Mouse (Mus musculus): ENCODE data around the gene Lsp1.

The Lsp1 gene

DNA sequence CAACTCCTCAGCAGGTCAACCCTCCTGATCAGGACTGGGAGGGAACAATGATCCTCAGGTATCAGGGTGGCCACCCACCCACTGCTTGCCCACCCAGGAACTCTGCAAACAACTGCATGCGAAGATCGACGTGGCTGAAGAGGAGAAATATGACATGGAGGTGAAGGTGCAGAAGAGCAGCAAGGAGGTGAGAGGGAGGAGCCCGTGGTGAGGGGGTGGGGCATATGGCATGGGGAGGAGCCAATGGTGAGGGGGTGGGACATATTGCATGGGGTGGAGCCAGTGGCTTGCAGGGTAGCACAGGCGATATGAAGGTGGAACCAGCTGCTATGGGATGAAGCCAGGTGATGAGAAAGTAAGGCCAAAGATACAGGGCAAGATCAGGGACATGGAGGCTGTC is 17.1 kb upstream of the Lsp1 start:
- in situ Hi-C loops (cut with MboI, MseI): loop anchor here (5.0 kb wide), 2 partner anchors 54 to 144 kb away; partner anchors contain the start of gene Tnnt3 (in 1 of the 2)

DNA sequence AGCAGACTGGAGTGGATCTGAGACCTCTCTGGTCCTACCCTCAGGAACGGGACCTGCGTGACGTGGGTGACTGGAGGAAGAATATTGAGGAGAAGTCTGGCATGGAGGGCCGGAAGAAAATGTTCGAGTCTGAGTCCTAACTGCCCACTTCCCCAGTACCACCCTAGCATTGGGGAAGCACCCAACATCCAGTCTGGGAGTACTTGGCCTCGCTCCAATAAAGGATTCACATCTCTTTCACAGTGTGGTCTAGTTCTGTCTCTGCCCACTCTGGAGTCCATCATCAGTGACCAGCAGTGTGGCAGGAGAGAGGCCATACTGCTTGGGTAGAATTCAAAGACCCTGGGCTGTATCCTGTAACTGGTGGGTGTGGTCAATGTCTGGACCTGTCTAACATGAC is 16.4 kb upstream of the Lsp1 start:
- in situ Hi-C loops (cut with MboI, MseI): loop anchor here (5.0 kb wide), 2 partner anchors 53 to 143 kb away; partner anchors contain the start of gene Tnnt3 (in 1 of the 2)

DNA sequence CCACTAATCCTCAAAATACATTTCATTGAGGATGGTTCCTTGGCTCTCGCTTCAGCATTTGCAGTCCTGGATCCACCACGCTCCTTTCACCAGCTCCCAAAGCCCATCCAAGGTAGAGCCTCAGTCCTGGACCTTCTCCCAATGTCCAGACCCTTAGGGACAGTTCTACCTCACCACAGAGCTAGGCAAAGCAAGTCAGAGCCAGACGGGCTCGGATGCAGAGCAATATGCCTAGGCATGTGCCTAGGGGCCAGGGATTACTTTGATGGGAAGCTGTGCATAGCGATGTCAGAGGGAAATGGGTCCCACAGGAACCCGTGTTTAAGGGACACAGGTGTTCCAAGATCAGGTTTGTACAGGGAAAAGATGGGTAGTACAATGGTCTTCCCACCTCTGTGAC is 15.3 kb upstream of the Lsp1 start:
- in situ Hi-C loops (cut with MboI, MseI): no loop called here

DNA sequence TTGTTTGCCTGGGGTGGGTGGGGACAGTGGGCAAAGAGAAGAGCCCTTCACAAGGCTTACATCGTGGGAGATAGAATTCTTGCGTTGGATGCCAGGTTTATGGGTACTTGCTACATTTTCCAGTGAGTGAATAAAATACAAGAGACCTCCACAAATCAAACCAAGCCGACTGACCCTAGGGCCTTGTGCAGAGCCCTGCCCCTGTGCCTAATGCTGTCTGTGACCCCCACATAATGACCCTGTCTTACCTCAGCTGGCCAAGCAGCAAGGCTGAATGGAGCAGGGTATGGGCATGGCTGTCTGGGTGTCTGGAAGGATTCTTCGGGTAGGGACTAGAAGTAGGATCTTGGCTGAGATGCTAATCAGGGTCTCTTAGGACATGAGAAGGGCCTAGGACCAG is 14.3 kb upstream of the Lsp1 start:
- in situ Hi-C loops (cut with MboI, MseI): no loop called here

DNA sequence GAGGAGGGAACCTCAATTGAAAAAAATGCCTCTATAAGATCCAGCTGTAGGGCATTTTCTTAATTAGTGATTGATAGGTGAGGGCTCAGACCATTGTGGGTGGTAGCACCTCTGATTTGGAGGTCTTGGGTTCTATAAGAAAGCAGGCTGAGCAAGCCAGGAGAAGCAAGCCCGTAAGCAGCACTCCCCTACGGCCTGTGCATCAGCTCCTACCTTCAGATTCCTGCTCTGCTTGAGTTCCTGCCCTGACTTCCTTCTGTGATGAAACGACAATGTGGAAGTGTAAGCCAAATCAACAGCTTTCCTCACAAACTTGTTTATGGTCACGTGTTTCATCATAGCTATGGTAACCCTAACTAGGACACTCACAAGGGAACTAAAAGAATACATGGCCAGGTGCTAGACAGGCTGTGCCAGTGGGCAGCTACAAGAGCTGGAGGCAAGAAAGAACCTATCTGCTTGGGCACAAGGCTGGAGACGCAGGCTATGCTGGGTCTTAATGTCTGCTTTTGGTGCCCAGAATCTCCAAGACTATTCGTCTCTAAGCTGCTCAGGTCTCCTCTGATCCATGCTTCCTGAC is 11.5 kb upstream of the Lsp1 start:
- in situ Hi-C loops (cut with MboI, MseI): no loop called here

DNA sequence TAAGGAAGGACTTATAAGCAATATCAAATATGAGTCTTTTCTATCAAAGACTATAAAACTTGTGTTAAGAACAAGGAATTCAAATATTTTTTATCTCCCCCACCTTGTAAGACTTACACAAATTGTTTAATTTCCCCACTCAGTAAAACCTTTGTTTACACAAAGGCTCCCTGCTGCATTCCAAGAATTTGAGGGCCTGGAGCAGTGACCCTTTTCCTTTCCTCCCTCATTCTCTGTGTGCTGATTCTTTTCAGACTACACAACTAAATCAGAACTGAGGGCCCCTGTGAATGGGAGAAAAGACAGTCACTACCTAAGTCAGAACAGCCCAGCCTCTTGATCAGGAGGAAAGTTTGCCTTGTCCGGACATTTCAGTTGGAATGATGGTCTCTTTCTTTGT is 5.9 kb upstream of the Lsp1 start:
- in situ Hi-C loops (cut with MboI, MseI): loop anchor here in 1 of 2 experiments (25.0 kb wide), 1 partner anchor 1767 kb away; the partner anchor contains the start of genes Olfr45 and Olfr541

DNA sequence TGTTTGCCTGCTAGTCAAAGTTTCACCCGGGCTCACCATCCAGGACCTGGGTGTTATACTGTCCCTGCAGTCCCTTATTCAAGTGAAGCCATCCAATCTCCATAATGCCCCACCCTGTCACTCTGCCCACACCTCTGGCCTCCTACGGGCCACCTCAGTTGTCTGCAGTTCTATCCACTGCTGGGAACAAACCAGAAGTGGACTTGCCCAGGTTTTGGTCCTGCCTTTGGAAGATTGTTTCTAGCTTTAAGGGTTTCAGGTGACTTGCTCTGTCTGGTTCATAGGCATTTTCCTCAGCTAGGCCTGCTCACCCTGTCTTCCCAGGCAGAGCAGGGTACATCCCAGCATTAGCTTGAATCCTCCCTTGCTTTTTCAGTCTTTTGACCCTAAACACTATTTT is 5.4 kb upstream of the Lsp1 start:
- in situ Hi-C loops (cut with MboI, MseI): loop anchor here in 1 of 2 experiments (25.0 kb wide), 1 partner anchor 1768 kb away; the partner anchor contains the start of genes Olfr45 and Olfr541

DNA sequence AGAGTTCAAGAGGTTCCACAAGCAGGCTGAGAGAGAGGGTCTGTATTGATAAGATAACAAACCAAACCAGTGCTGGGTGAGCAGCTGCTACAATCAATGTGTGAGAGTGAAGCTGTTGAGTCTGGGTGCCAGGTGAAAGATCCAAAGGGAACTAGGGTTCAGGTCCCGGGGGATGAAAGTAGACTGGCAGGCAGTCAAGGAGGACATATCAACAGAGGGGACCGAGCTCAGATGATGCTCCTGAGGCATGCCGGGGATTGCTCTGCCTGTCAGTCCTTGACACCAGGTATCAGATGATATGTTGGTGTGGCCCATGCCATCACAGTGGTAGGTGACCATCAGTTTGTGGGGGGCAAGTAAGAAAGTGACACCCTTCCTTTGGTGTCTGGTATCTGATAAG is 3.8 kb upstream of the Lsp1 start:
- in situ Hi-C loops (cut with MboI, MseI): loop anchor here in 1 of 2 experiments (25.0 kb wide), 1 partner anchor 1770 kb away; the partner anchor contains the start of genes Olfr45 and Olfr541

DNA sequence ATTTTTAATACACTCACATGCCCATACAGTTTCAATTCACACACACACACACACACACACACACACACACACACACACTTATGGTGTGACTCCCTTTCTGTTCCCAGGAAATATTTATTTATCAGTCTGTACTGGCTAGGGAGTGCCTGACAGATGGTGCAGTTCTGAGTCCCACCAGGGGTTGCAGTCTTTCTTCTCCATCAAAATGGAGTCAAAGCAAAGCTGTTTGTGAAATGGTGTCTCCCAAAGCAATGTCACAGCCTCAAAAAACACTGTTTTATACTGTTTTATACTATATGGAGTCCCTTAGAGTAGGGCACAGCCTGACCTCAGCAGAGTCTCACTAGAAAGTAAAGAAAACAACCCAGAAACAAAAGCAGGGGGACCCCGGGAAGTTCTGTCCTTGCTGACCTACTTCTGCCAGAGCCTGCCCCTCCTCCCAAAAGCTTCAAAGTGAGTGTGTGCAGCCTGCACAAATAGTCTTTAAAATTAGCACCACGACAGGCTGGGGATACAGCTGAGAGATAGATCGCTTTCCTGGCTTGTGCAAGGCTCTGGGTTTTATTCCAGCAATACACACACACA is 3.3 kb upstream of the Lsp1 start:
- in situ Hi-C loops (cut with MboI, MseI): loop anchor here in 1 of 2 experiments (25.0 kb wide), 1 partner anchor 1770 kb away; the partner anchor contains the start of genes Olfr45 and Olfr541

DNA sequence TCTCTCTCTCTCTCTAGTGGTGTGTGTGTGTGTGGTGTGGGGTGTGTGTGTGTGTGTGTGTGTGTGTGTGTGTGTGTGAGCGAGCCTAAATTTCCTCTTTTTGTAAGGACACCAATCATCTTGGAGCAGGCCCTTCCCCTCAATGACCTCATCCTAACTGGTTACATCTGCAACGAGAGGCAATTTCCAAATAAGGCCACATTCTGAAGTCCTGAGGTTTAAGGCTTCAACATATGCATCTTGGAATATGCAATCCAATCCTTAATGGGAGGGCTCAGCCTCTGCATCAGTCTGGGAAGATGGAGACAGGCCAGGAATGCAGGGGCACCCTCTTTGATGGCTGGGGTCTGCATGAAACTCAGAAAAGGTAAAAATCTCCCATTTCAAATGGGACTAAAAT is 2.6 kb upstream of the Lsp1 start:
- in situ Hi-C loops (cut with MboI, MseI): loop anchor here in 1 of 2 experiments (25.0 kb wide), 1 partner anchor 1771 kb away; the partner anchor contains the start of genes Olfr45 and Olfr541

DNA sequence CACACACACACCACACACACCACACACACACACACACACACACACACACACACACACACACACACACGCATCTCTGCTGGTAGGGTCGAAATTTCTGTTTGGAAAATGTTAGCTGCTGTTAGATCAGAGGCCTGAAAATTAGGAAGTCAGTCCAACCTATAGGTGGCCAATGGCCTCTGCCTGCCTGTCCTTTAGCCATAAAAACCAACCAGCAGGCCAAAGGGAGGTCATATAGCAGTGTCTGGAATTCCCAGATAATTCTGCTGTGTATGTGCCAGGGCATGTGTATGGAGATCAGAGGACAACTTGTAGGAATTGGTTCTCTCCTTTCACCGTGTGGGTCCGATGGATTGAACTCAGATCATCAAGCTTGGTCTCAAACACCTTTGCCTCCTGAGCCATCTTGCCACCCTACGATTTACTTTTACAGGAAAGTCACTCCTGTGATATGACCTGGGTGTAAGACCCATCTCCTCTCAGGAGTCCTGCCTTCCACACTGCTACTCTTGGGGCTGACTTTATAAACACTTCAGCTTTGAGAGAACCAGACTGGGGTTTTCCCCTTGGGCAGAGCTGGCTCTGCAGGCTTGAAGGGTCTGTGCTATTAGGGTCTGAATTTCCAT is 1.8 kb upstream of the Lsp1 start:
- in situ Hi-C loops (cut with MboI, MseI): loop anchor here in 1 of 2 experiments (25.0 kb wide), 1 partner anchor 1771 kb away; the partner anchor contains the start of genes Olfr45 and Olfr541

DNA sequence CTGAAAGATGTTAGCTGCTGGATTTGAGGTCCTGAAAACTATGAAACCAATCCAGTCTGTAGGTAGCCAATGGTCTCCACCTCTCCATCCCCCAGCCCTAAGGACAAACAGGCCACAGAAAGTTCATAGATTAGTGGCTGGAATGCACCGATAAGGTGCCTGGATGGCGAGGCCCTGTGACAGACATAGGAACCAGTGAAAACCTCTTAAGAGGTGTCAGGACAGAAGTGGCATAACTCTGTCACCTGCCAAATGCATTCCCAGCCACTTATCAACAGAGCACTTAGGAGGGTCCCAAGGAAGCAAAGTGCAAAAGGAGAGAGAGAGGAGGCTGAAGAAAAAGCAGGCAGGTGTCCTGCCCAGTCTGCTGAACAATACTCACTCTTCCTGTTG is 1.3 kb upstream of the Lsp1 start:
- in situ Hi-C loops (cut with MboI, MseI): loop anchor here in 1 of 2 experiments (25.0 kb wide), 1 partner anchor 1772 kb away; the partner anchor contains the start of genes Olfr45 and Olfr541

DNA sequence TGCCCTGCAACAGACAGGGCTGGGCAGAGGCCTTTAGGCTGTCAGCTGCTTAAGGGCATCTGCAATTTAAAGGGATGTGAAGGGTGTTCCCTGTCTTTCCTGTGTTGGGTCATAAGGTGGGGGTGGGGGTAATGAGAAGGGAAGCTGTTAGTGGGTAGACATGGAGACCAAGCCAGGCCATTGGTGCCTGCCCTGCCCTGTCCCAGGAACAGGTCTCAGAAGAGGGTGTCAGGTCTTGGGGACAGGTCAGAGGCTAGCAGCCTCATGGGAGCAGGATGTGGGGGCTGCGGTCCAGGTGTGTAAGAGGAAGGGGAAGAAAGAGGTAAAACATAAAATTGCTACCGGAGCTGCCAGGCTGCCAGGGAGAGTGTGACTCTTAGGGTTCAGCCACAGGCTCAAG is 837 bp downstream of the Lsp1 start:
- in situ Hi-C loops (cut with MboI, MseI): loop anchor here (10.0 to 25.0 kb wide), 3 partner anchors 347 to 1774 kb away; partner anchors contain the start of genes Dhcr7 (in 1 of the 2), Nadsyn1 (in 1 of the 2), Olfr45 (in 1 of the 2) and Olfr541 (in 1 of the 2)

DNA sequence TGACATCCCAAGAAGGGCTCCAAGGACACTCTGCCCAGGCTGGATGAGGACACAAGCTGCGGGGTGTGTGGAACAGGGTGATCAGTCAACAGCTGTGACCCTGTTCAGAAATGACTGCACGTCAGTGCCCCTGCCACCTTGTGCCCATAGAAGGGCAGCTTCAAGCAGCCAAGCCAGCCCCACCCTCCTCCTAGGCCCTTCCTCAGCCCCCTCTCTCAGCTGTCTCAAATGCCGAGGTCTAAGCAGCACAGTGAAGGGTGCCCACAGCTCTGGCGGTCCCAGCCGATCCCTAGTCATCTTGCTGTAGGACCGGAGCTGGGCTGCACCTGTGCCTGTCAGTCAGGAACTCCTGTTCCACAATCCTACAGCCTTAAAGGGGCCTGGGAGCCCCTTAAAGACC is 1.6 kb downstream of the Lsp1 start:
- in situ Hi-C loops (cut with MboI, MseI): loop anchor here (10.0 to 25.0 kb wide), 3 partner anchors 347 to 1775 kb away; partner anchors contain the start of genes Dhcr7 (in 1 of the 2), Nadsyn1 (in 1 of the 2), Olfr45 (in 1 of the 2) and Olfr541 (in 1 of the 2)

DNA sequence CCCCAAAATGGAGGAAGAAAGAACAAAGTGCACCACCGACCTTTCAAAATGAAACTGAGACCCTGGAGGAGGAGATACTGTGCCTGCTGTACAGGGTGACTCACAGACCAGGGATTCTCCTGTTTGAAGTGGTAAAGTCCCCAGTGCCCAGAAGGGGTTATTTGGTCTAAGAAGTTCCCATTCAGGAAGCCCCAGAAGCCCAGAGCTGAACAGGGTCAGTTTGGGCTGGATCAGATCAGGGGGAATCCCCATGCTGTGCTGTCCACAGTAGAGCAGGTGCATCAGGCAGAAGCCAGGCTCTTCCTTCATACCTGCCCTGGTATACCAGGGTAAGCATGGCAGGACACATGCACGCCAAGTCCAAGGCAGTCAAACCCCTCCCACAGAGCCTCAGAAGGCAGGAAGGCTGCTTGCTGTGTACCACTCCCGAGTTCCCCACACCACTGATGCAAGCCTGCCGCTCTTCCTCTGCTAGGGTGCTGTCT is 2.0 kb downstream of the Lsp1 start:
- in situ Hi-C loops (cut with MboI, MseI): loop anchor here (10.0 to 25.0 kb wide), 3 partner anchors 348 to 1775 kb away; partner anchors contain the start of genes Dhcr7 (in 1 of the 2), Nadsyn1 (in 1 of the 2), Olfr45 (in 1 of the 2) and Olfr541 (in 1 of the 2)

DNA sequence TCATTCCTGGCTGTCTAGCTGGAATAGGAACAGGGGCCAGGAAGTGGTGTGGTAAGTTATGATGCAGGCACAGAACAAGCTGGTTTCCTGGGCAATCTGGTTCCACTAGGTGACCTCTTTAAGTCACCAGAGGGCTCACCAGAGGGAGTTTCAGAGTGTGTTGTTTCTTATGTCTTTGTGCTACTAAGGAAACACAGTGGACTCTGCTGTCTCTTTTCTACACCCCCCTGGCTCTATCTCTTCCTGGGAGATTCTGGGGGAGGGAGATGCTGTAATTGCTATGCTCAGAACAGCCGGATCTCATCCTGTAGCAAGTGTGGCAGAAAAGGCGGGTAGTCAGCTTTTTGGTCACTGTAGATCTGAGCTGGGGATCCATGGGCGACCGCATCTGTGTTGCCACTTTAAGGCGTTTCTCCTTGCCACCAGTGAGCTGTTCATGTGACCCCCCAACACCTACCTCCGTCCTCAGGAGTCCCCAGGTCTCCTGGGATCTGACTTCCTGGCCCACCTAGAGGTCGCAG is 9.6 kb downstream of the Lsp1 start:
- in situ Hi-C loops (cut with MboI, MseI): loop anchor here in 1 of 2 experiments (25.0 kb wide), 1 partner anchor 1783 kb away; the partner anchor contains the start of genes Olfr45 and Olfr541

DNA sequence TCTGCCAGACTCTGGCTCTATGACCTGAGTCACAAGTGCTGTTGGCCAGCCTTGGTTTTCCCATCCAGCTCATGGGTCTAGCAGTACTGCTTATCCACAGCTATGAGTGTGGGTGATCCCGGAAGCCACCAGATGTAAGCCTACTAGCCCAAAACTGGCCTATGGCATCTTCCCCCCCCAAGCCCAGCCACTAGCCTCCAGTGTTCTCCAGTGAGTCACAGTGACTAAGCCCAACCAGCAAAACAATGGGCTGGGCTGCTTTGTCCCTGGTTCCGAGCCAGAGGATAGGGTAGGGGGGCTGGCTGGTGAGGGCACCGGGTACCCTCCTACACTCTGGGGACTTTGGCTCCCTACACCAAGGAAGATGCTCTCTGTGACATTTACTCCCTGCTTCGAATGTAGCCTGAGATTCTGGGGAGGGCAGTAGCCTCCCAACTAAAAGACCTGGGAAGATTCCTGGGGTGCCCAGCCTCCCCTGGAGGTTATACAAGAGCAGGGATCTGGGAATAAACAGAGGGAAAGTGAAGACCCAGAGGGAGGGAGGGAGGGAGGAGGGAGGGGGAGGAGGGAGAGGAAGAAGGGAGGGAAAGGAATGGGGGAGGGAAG is 10.3 kb downstream of the Lsp1 start:
- in situ Hi-C loops (cut with MboI, MseI): loop anchor here in 1 of 2 experiments (25.0 kb wide), 1 partner anchor 1784 kb away; the partner anchor contains the start of genes Olfr45 and Olfr541

DNA sequence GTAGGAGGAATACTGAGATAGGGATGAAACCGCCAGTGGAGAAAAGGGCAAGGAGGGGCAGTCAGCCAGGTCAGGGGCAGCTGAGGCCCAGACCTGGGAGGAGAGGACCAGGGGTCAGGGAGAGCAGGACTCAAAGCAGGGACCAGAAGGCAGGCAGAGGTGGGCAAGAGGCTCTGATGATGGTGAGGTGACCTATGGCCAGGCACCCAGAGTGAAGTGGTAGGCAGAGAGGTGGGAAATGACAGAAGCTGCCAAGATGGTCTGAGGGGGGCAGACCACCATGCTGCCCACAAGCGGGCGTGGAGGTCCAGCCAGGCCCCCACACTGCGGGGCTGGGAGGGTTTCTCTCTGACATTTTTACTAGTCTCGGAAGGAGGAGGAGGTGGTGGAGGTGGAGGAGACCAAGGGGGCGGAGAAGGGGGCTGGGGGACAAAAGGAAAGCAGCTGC is 10.8 kb downstream of the Lsp1 start:
- in situ Hi-C loops (cut with MboI, MseI): loop anchor here in 1 of 2 experiments (25.0 kb wide), 1 partner anchor 1784 kb away; the partner anchor contains the start of genes Olfr45 and Olfr541

DNA sequence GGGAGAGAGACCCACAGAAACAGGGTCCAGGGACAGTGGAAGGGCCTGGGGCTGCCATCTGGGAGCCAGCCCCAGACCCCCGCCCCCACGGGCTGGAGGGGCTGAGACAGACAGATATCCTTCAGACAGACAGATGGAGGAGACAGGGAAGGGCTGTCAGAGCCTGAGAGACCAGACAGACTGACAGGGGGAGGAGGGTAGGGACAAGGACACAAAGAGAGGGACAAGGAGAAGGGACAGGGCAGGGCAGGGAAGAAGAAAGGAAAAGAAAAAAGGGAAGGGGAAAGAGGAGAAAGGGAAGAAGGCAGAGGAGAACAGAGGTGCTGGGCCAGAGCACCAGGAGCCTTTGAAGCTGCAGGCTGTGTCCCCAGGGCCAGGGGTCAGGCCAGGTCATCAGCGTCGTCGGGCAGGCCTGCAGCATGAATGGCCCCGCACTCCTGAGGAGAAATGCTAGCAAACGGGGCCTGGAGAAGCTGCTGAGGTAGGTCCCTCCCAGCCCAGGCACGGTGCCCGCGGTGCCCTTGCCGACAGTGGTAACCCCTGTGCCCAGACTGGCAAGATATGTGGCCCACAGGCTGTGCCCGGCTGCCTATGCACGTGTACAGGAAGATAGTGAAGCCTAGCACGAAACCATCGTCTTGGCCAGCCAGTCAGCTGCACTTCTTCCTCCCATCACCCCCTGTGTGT is 11.4 kb downstream of the Lsp1 start:
- in situ Hi-C loops (cut with MboI, MseI): loop anchor here in 1 of 2 experiments (25.0 kb wide), 1 partner anchor 1785 kb away; the partner anchor contains the start of genes Olfr45 and Olfr541

DNA sequence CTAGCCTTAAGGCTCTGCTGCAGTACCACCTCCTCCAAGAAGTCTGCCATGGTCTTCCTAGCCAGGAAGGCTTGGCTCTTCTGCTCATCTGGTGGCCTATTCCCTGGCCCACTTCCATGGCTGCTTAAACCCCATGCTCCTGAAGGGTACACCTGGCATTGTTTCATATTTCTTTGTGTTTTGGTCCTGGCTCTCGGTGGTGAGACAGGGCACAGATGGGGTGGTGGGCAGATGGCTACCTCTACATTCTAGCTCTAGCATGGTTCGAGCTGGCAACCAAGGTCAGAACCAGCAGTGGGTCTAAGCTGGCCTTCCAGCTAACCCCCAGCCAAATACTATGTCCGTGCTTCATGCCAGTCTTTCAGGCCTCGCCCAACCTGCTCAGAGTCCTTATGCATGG is 12.3 kb downstream of the Lsp1 start:
- in situ Hi-C loops (cut with MboI, MseI): loop anchor here in 1 of 2 experiments (25.0 kb wide), 1 partner anchor 1786 kb away; the partner anchor contains the start of genes Olfr45 and Olfr541
